Mouse (Mus musculus) liver, embryonic 11.5 days (tissue): ENCODE results near the gene Shc3. TPM values are rescaled to one million over a fixed set of nuclear protein-coding genes. Genes with fewer than 3 reads are reported as not detected.

ENCODE experiments used
- ATAC-seq: fragments of 200-750 bp; cut with Nextera tagmentation; replicated peaks from 2 replicates; pipeline ENCODE4 v1.8.0; 2017; ENCODE audit warnings: moderate number of reproducible peaks, mild to moderate bottlenecking, moderate TSS enrichment, moderate library complexity; ENCODE audit not compliant: low FRiP score
- DNase-seq: peaks from one replicate; pipeline ENCODE4 v3.0.0-alpha.2; 2017; ENCODE audit warnings: low spot score
- H3K27ac ChIP-seq: fragments of 300-500 bp; sonication (generic); 2 replicates; pipeline ENCODE4 v1.5.1; 2014; ENCODE audit warnings: mild to moderate bottlenecking, low read depth, low read length, control low read depth
- H3K27me3 ChIP-seq: fragments of 300-500 bp; sonication (generic); replicated peaks from 2 replicates; pipeline ENCODE4 v1.6.1; 2014; ENCODE audit warnings: low read length, mixed read lengths; ENCODE audit not compliant: control insufficient read depth, insufficient read depth
- H3K36me3 ChIP-seq: fragments of 300-500 bp; sonication (generic); 2 replicates; pipeline ENCODE4 v1.6.1; 2014; ENCODE audit warnings: mild to moderate bottlenecking, low read length, moderate library complexity, mixed read lengths; ENCODE audit not compliant: control insufficient read depth, insufficient read depth
- H3K4me1 ChIP-seq: fragments of 300-500 bp; sonication (generic); replicated peaks from 2 replicates; pipeline ENCODE4 v1.6.1; 2014; ENCODE audit warnings: low read length, mixed read lengths; ENCODE audit not compliant: control insufficient read depth, insufficient read depth
- H3K4me2 ChIP-seq: fragments of 300-500 bp; sonication (generic); 2 replicates; pipeline ENCODE4 v1.6.1; 2014; ENCODE audit warnings: mild to moderate bottlenecking, control low read depth, moderate library complexity
- H3K4me3 ChIP-seq: fragments of 300-500 bp; sonication (generic); 2 replicates; pipeline ENCODE4 v1.5.1; 2014; ENCODE audit warnings: low read depth, low read length, control low read depth
- H3K9ac ChIP-seq: fragments of 300-500 bp; sonication (generic); 2 replicates; pipeline ENCODE4 v1.6.1; 2014; ENCODE audit warnings: low read depth, low read length, control low read depth
- H3K9me3 ChIP-seq: fragments of 300-500 bp; sonication (generic); 2 replicates; pipeline ENCODE4 v1.6.1; 2016; ENCODE audit warnings: low read length, inconsistent platforms, mixed read lengths; ENCODE audit not compliant: control insufficient read depth
- WGBS: fragments of 180-500 bp; shearing (Covaris S2); extraction: QIAGEN DNeasy Blood & Tissue Kit; methylation state at CpG from one replicate; pipeline ENCODE4 v1.1.7; 2014; 5-methylcytosine and 5-hydroxymethylcytosine counted together
- polyA plus RNA-seq: library from polyadenylated mRNA; unstranded; fragments of >200 nt; fragmentation: Nextera tagmentation; extraction: Ambion mirVana; gene quantifications from 2 replicates; pipeline ENCODE4 v1.2.1, GENCODE M21; 2014

The Shc3 gene
- polyA plus RNA-seq, 1 experiment from 2014 or later: not detected

GRCm38 (mm10) chr13:51456190-51456878 is 112.9 kb downstream of the Shc3 start:
- Histone ChIP-seq H3K9ac (no peak overlapping the region), H3K4me1 (no peaks in the 10 kb centered on the region), H3K27me3 (no peaks in the 10 kb centered on the region), H3K9me3 (no peaks in the 10 kb centered on the region), H3K4me3 (no peak overlapping the region), H3K36me3 (no peaks in the 10 kb centered on the region), H3K4me2 (no peak overlapping the region), H3K27ac (no peak overlapping the region)
- no peak for DNase-seq
- whole genome bisulfite sequencing: 33% methylated on average over 4 of the region's 4 CpGs
- ATAC-seq: no peak

- H3K4me1 ChIP-seq: no peaks in the 10 kb centered on the region
- no peak overlapping the region for H3K4me3 ChIP-seq
- DNase-seq: no peak
- 56% methylated on average over 4 of the region's 4 CpGs for WGBS
- H3K27ac ChIP-seq: no peak overlapping the region
- no peaks in the 10 kb centered on the region for H3K36me3 ChIP-seq
- no peak overlapping the region for H3K9ac ChIP-seq
- H3K4me2 ChIP-seq: no peak overlapping the region
- no peaks in the 10 kb centered on the region for H3K27me3 ChIP-seq
- no peaks in the 10 kb centered on the region for H3K9me3 ChIP-seq
- ATAC-seq: no peak
These were observed 122.7 kb downstream of the Shc3 start for GRCm38 (mm10) chr13:51446550-51446949.

- Histone ChIP-seq H3K27me3 (no peaks in the 10 kb centered on the region), H3K4me2 (no peak overlapping the region), H3K36me3 (no peaks in the 10 kb centered on the region), H3K27ac (no peak overlapping the region), H3K4me3 (no peak overlapping the region), H3K9me3 (no peaks in the 10 kb centered on the region), H3K4me1 (no peaks in the 10 kb centered on the region), H3K9ac (no peak overlapping the region)
- WGBS: 84% methylated on average over 8 of the region's 8 CpGs
- DNase-seq (no peak), ATAC-seq (no peak)
These were observed 126.3 kb downstream of the Shc3 start for GRCm38 (mm10) chr13:51442922-51443321.

GRCm38 (mm10) chr13:51437105-51438085 is 131.8 kb downstream of the Shc3 start:
- DNase-seq (no peak), ATAC-seq (no peak)
- Histone ChIP-seq H3K27ac (no peak overlapping the region), H3K36me3 (no peaks in the 10 kb centered on the region), H3K9ac (no peak overlapping the region), H3K4me2 (no peak overlapping the region), H3K27me3 (no peaks in the 10 kb centered on the region), H3K4me3 (no peak overlapping the region), H3K4me1 (no peaks in the 10 kb centered on the region), H3K9me3 (no peaks in the 10 kb centered on the region)
- 78% methylated on average over 14 of the region's 14 CpGs for WGBS

DNA sequence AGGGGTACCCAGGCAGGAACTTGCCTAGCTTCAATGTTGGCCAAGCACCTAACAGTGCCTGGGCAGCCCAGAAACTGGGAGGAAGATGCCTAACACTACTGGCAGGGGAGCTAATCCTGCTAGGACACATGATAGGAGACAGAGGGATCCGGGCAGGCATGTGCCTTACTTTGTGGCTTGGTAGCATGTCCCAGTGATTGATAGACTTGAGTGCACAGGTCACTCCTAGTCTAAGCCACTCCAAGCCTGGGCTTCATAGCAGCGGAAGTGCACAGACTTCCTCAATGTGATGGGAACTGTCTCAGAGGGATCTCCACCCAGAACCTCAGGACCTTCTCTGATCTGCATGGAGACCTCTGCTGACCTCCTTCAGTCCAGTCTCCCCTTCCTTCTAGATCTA is 134.1 kb downstream of the Shc3 start:
- DNase-seq (no peak), ATAC-seq (no peak)
- Histone ChIP-seq H3K27me3 (no peaks in the 10 kb centered on the region), H3K4me3 (no peak overlapping the region), H3K4me2 (no peak overlapping the region), H3K9me3 (no peaks in the 10 kb centered on the region), H3K36me3 (no peaks in the 10 kb centered on the region), H3K27ac (no peak overlapping the region), H3K9ac (no peak overlapping the region), H3K4me1 (no peaks in the 10 kb centered on the region)
- 54% methylated on average over 2 of the region's 2 CpGs for WGBS

DNA sequence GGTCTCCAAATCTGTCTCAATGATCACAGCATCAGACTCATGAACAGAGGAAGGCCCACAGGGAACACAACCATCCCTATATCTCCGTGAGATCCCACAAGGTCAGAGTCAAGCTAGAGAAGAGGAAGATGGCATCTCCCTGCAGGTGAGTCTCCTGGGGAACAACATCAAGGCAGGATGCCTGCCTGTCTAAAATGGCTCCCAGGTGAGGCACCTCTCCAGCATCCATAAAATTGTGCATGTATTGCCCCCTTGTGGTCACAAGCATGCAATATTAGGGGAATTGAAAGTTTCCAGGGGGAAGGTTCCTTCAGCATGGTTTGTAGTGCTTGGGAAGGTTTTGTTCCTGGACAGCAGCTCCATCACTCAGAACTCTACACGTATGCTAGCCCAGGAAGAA is 134.8 kb downstream of the Shc3 start:
- no peak for ATAC-seq

GRCm38 (mm10) chr13:51433371-51433770 is 135.8 kb downstream of the Shc3 start:
- WGBS: 40% methylated on average over 3 of the region's 3 CpGs
- H3K4me3 ChIP-seq: no peak overlapping the region
- no peak for ATAC-seq
- no peak overlapping the region for H3K9ac ChIP-seq
- no peaks in the 10 kb centered on the region for H3K27me3 ChIP-seq
- H3K27ac ChIP-seq: no peak overlapping the region
- H3K4me2 ChIP-seq: no peak overlapping the region
- no peak for DNase-seq
- no peaks in the 10 kb centered on the region for H3K36me3 ChIP-seq
- H3K4me1 ChIP-seq: no peaks in the 10 kb centered on the region
- H3K9me3 ChIP-seq: no peaks in the 10 kb centered on the region

More for the DNA sequence above, 134.8 kb downstream of the Shc3 start:
- no peak for DNase-seq
- H3K36me3 ChIP-seq: no peaks in the 10 kb centered on the region
- no peaks in the 10 kb centered on the region for H3K4me1 ChIP-seq
- no peaks in the 10 kb centered on the region for H3K9me3 ChIP-seq
- H3K9ac ChIP-seq: no peak overlapping the region
- WGBS: 42% methylated on average over 2 of the region's 2 CpGs
- no peak overlapping the region for H3K4me2 ChIP-seq
- H3K27me3 ChIP-seq: no peaks in the 10 kb centered on the region
- no peak overlapping the region for H3K27ac ChIP-seq
- H3K4me3 ChIP-seq: no peak overlapping the region

DNA sequence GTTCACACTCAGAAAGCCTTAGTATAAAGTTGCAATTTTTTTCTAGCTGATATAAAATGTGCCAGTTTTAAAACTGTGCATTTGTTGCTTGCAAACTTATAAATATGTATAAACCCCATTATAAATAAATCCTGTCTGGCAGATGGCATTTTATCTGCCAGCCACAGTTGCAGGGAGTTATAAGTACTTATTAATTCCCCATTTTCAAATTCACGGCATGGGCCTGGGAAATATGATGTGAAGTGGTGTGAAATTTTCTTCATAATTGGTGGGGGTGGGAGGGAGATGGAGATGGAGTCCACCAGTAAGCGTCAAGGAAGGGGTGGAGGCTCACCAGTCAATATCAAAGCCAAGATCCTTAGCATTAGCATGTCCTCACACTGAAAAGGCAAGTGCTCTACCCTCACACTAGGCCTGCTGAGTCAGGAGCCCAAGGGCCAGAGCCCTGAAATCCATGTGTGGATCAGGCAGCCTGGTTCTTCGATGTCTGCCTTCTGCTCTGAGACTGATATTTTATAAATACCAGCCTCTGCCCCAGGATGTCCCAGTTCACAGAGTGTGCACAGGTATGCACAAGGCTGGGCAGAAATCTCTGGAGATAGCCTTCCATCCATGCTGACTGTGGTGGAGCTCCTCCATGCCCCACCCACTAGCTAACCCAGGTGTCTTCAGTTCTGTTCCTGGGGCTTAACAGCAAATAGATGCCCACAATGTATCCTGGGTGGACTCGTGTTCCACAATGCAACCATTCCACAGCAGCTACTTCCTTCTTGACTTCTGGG is 143.4 kb downstream of the Shc3 start:
- WGBS: 76% methylated on average over 4 of the region's 4 CpGs
- H3K36me3 ChIP-seq: no peaks in the 10 kb centered on the region
- no peaks in the 10 kb centered on the region for H3K4me1 ChIP-seq
- no peak overlapping the region for H3K4me2 ChIP-seq
- no peak for ATAC-seq
- H3K4me3 ChIP-seq: no peak overlapping the region
- H3K9me3 ChIP-seq: no peaks in the 10 kb centered on the region
- H3K27me3 ChIP-seq: no peaks in the 10 kb centered on the region
- H3K27ac ChIP-seq: no peak overlapping the region
- H3K9ac ChIP-seq: no peak overlapping the region
- DNase-seq: no peak
